Mouse (Mus musculus): ENCODE measurements around the gene Trabd2b. TPM values are rescaled to one million over a fixed set of nuclear protein-coding genes. Genes with fewer than 3 reads are reported as not detected.

Trabd2b gene
- total and polyA plus RNA-seq, 3 experiments, result not detected

GRCm38 (mm10) chr4:114370935-114371715 is 35.4 kb upstream of the Trabd2b start:
- DNase-seq (ENCODE audit: low read depth, low spot score), result no peak
- Histone ChIP-seq H3K79me2 (ENCODE audit: control insufficient read depth, insufficient read depth, low read length, poor library complexity) (no peaks in the 10 kb centered on the region), H3K4me1 (ENCODE audit: control insufficient read depth in 1 of 2, insufficient read depth in 2 of 2, low read length in 2 of 2) (no peaks in the 10 kb centered on the region), H3K4me3 (ENCODE audit: control insufficient read depth in 1 of 2, insufficient read depth in 1 of 2, low read depth in 2 of 2, low read length in 2 of 2) (no peak overlapping the region), H3K9me3 (replicated peaks; ENCODE audit: insufficient read depth, low read length) (no peaks in the 10 kb centered on the region), H3K27me3 (ENCODE audit: control insufficient read depth in 1 of 2, insufficient read depth in 2 of 2, low read length in 2 of 2) (no peaks in the 10 kb centered on the region), H3K9ac (ENCODE audit: control insufficient read depth, low read depth, low read length, poor library complexity, severe bottlenecking) (no peak overlapping the region), H3K27ac (ENCODE audit: control insufficient read depth, low read depth, low read length) (no peak overlapping the region), H3K36me3 (ENCODE audit: control insufficient read depth in 1 of 2, insufficient read depth in 2 of 2, low read length in 2 of 2) (no peaks in the 10 kb centered on the region)
- no peak for TF ChIP-seq USF2 (IDR thresholded peaks at IDR 0.05; ENCODE audit: borderline replicate concordance in 1 of 2, insufficient read depth in 1 of 2, low read depth in 1 of 2, low read length in 2 of 2)
- TF ChIP-seq KAT2A (conservative IDR thresholded peaks at IDR 0.05; ENCODE audit: low read depth, low read length), result no peak
- TF ChIP-seq MAX (IDR thresholded peaks at IDR 0.05; ENCODE audit: low read length), result no peak
- TF ChIP-seq BHLHE40 (IDR thresholded peaks at IDR 0.05; ENCODE audit: borderline replicate concordance, low read depth, low read length), result no peak
- TF ChIP-seq RCOR1 (IDR thresholded peaks at IDR 0.05; ENCODE audit: low read depth, low read length), result no peak
- TF ChIP-seq POLR2AphosphoS2 (IDR thresholded peaks at IDR 0.05; ENCODE audit: low read length), result no peak
- no peak for TF ChIP-seq ZNF384 (IDR thresholded peaks at IDR 0.05; ENCODE audit: low read depth, low read length)
- no peak for TF ChIP-seq NELFE (IDR thresholded peaks at IDR 0.05; ENCODE audit: low read depth, low read length)
- no peak for TF ChIP-seq ELF1 (IDR thresholded peaks at IDR 0.05; ENCODE audit: low read depth, low read length)
- no peak for TF ChIP-seq TBP (IDR thresholded peaks at IDR 0.05; ENCODE audit: low read depth, low read length)
- TF ChIP-seq MYB (IDR thresholded peaks at IDR 0.05; ENCODE audit: low read depth, low read length), result no peak
- TF ChIP-seq CTCF (IDR thresholded peaks at IDR 0.05 in 2 of 3, conservative IDR thresholded peaks at IDR 0.05 in 1 of 3; ENCODE audit: control insufficient read depth in 1 of 3, insufficient read depth in 1 of 3, low read depth in 2 of 3, low read length in 3 of 3, poor library complexity in 1 of 3, severe bottlenecking in 1 of 3), result no peak
- no peak for TF ChIP-seq MYC (IDR thresholded peaks at IDR 0.05; ENCODE audit: low read depth, low read length)
- TF ChIP-seq EP300 (IDR thresholded peaks at IDR 0.05; ENCODE audit: low read depth in 1 of 2, low read length in 2 of 2), result no peak
- TF ChIP-seq MAFK (IDR thresholded peaks at IDR 0.05; ENCODE audit: borderline replicate concordance, low read depth, low read length), result no peak
- no peak for TF ChIP-seq MXI1 (IDR thresholded peaks at IDR 0.05; ENCODE audit: low read depth, low read length)
- TF ChIP-seq RAD21 (IDR thresholded peaks at IDR 0.05; ENCODE audit: low read depth, low read length), result no peak
- TF ChIP-seq GATA1 (IDR thresholded peaks at IDR 0.05; ENCODE audit: low read depth, low read length), result no peak
- no peak for TF ChIP-seq GABPA (IDR thresholded peaks at IDR 0.05; ENCODE audit: low read depth, low read length)
- TF ChIP-seq MEF2A (IDR thresholded peaks at IDR 0.05; ENCODE audit: extremely low read depth, insufficient replicate concordance, low read depth, low read length, poor library complexity, severe bottlenecking), result no peak

- no peaks in the 10 kb centered on the region for H3K79me2 ChIP-seq (ENCODE audit: control insufficient read depth, insufficient read depth, low read length, poor library complexity)
- no peaks in the 10 kb centered on the region for H3K9me3 ChIP-seq (replicated peaks; ENCODE audit: insufficient read depth, low read length)
- H3K9ac ChIP-seq (ENCODE audit: control insufficient read depth, low read depth, low read length, poor library complexity, severe bottlenecking), result no peak overlapping the region
- no peaks in the 10 kb centered on the region for H3K27me3 ChIP-seq (ENCODE audit: control insufficient read depth in 1 of 2, insufficient read depth in 2 of 2, low read length in 2 of 2)
- H3K4me1 ChIP-seq (ENCODE audit: control insufficient read depth in 1 of 2, insufficient read depth in 2 of 2, low read length in 2 of 2), result no peaks in the 10 kb centered on the region
- H3K27ac ChIP-seq (ENCODE audit: control insufficient read depth, low read depth, low read length), result no peak overlapping the region
- TF ChIP-seq GATA1 (IDR thresholded peaks at IDR 0.05; ENCODE audit: low read depth, low read length) (no peak), HCFC1 (IDR thresholded peaks at IDR 0.05; ENCODE audit: low read depth, low read length) (no peak), POLR2A (IDR thresholded peaks at IDR 0.05; ENCODE audit: control insufficient read depth in 1 of 2, insufficient read depth in 1 of 2, low read depth in 1 of 2, low read length in 2 of 2, poor library complexity in 1 of 2) (no peak), POLR2AphosphoS5 (IDR thresholded peaks at IDR 0.05; ENCODE audit: borderline replicate concordance, low read depth, low read length) (no peak), USF1 (IDR thresholded peaks at IDR 0.05; ENCODE audit: low read depth, low read length) (no peak), POLR2AphosphoS2 (IDR thresholded peaks at IDR 0.05; ENCODE audit: low read length) (no peak), ZC3H11A (IDR thresholded peaks at IDR 0.05; ENCODE audit: low read depth, low read length) (no peak), RAD21 (IDR thresholded peaks at IDR 0.05; ENCODE audit: low read depth, low read length) (no peak), MYB (IDR thresholded peaks at IDR 0.05; ENCODE audit: low read depth, low read length) (no peak), ELF1 (IDR thresholded peaks at IDR 0.05; ENCODE audit: low read depth, low read length) (no peak), NELFE (IDR thresholded peaks at IDR 0.05; ENCODE audit: low read depth, low read length) (no peak), CHD1 (IDR thresholded peaks at IDR 0.05; ENCODE audit: low read depth, low read length) (no peak), BHLHE40 (IDR thresholded peaks at IDR 0.05; ENCODE audit: borderline replicate concordance, low read depth, low read length) (no peak)
- H3K4me3 ChIP-seq (ENCODE audit: control insufficient read depth in 1 of 2, insufficient read depth in 1 of 2, low read depth in 2 of 2, low read length in 2 of 2), result no peak overlapping the region
- H3K36me3 ChIP-seq (ENCODE audit: control insufficient read depth in 1 of 2, insufficient read depth in 2 of 2, low read length in 2 of 2), result no peaks in the 10 kb centered on the region
- DNase-seq (ENCODE audit: low read depth, low spot score), result no peak
Observed at GRCm38 (mm10) chr4:114372699-114373098, 33.8 kb upstream of the Trabd2b start.
